Mouse (Mus musculus): ENCODE results near the gene Prkch.

Prkch gene

GRCm38 (mm10) chr12:73610831-73611370 is 26.3 kb downstream of the Prkch start:
- DNase-seq (ENCODE audit: low spot score in 2 of 2), result no peak

GRCm38 (mm10) chr12:73611741-73612140 is 27.1 kb downstream of the Prkch start:
- DNase-seq (ENCODE audit: low spot score in 2 of 2), result no peak

- DNase-seq (ENCODE audit: low spot score in 2 of 2), result no peak
Observed at GRCm38 (mm10) chr12:73613183-73613582, 28.6 kb downstream of the Prkch start.

- no peak for DNase-seq (ENCODE audit: low spot score in 2 of 2)
Observed at GRCm38 (mm10) chr12:73617652-73618051, 33.1 kb downstream of the Prkch start.

GRCm38 (mm10) chr12:73625277-73626032 is 40.9 kb downstream of the Prkch start:
- no peak for DNase-seq (ENCODE audit: low spot score in 2 of 2)

- DNase-seq (ENCODE audit: low spot score in 2 of 2), result no peak
Observed at GRCm38 (mm10) chr12:73627902-73628301, 43.3 kb downstream of the Prkch start.

GRCm38 (mm10) chr12:73630596-73630995 is 46.0 kb downstream of the Prkch start:
- no peak for DNase-seq (ENCODE audit: low spot score in 2 of 2)

GRCm38 (mm10) chr12:73631148-73631547 is 46.6 kb downstream of the Prkch start:
- DNase-seq (ENCODE audit: low spot score in 2 of 2), result no peak

GRCm38 (mm10) chr12:73632671-73633244 is 48.2 kb downstream of the Prkch start:
- DNase-seq (ENCODE audit: low spot score in 2 of 2), result no peak

- DNase-seq (ENCODE audit: low spot score in 2 of 2), result no peak
Observed at GRCm38 (mm10) chr12:73633707-73634106, 49.1 kb downstream of the Prkch start.

- DNase-seq (ENCODE audit: low spot score in 2 of 2), result no peak
Observed at GRCm38 (mm10) chr12:73639571-73639970, 55.0 kb downstream of the Prkch start.

- DNase-seq (ENCODE audit: low spot score in 2 of 2), result no peak
Observed at GRCm38 (mm10) chr12:73641183-73641582, 56.6 kb downstream of the Prkch start.

- DNase-seq (ENCODE audit: low spot score in 2 of 2), result no peak
Observed at GRCm38 (mm10) chr12:73645216-73645615, 60.6 kb downstream of the Prkch start.

GRCm38 (mm10) chr12:73647686-73648085 is 63.1 kb downstream of the Prkch start:
- no peak for DNase-seq (ENCODE audit: low spot score in 2 of 2)

- DNase-seq (ENCODE audit: low spot score in 2 of 2), result no peak
Observed at GRCm38 (mm10) chr12:73656568-73657204, 72.1 kb downstream of the Prkch start.

GRCm38 (mm10) chr12:73663421-73663820 is 78.8 kb downstream of the Prkch start:
- DNase-seq (ENCODE audit: low spot score in 2 of 2), result no peak

GRCm38 (mm10) chr12:73666701-73667100 is 82.1 kb downstream of the Prkch start:
- DNase-seq (ENCODE audit: low spot score in 2 of 2), result no peak

GRCm38 (mm10) chr12:73667607-73668006 is 83.0 kb downstream of the Prkch start:
- no peak for DNase-seq (ENCODE audit: low spot score in 2 of 2)

- no peak for DNase-seq (ENCODE audit: low spot score in 2 of 2)
Observed at GRCm38 (mm10) chr12:73670739-73671138, 86.1 kb downstream of the Prkch start.

- DNase-seq (ENCODE audit: low spot score in 2 of 2), result no peak
Observed at GRCm38 (mm10) chr12:73671540-73671939, 86.9 kb downstream of the Prkch start.

- no peak for DNase-seq (ENCODE audit: low spot score in 2 of 2)
Observed at GRCm38 (mm10) chr12:73672007-73672406, 87.4 kb downstream of the Prkch start.

GRCm38 (mm10) chr12:73673783-73674182 is 89.2 kb downstream of the Prkch start:
- DNase-seq (ENCODE audit: low spot score in 2 of 2), result peak; percentile 34 to 36

- no peak for DNase-seq (ENCODE audit: low spot score in 2 of 2)
Observed at GRCm38 (mm10) chr12:73675212-73675611, 90.6 kb downstream of the Prkch start.
